Mouse (Mus musculus) intestine, embryonic 14.5 days (tissue): ENCODE data around the gene Zfp324. TPM values are rescaled to one million over a fixed set of nuclear protein-coding genes. Genes with fewer than 3 reads are reported as not detected.
"Not testable (repeated sequence)": the region's sequence is repeated elsewhere in the genome, so short reads cannot be mapped to it uniquely, and the experiment has no call there.

ENCODE experiments used
- ATAC-seq: fragments of 200-750 bp; cut with Nextera tagmentation; replicated peaks from 2 replicates; pipeline ENCODE4 v1.8.0; 2017; ENCODE audit warnings: low read depth, moderate number of reproducible peaks, moderate TSS enrichment, moderate library complexity; ENCODE audit not compliant: low FRiP score, low TSS enrichment
- DNase-seq: peaks from one replicate; pipeline ENCODE4 v3.0.0-alpha.2; 2018; ENCODE audit warnings: low spot score
- H3K27ac ChIP-seq: fragments of 300-500 bp; sonication (generic); 2 replicates; pipeline ENCODE4 v1.5.1; 2014; ENCODE audit warnings: low read depth, mild to moderate bottlenecking, control low read depth
- H3K27me3 ChIP-seq: fragments of 300-500 bp; sonication (generic); replicated peaks from 2 replicates; pipeline ENCODE4 v1.6.1; 2014; ENCODE audit warnings: low read length, control low read depth; ENCODE audit not compliant: control insufficient read depth, insufficient read depth
- H3K36me3 ChIP-seq: fragments of 300-500 bp; sonication (generic); 2 replicates; pipeline ENCODE4 v1.6.1; 2014; ENCODE audit warnings: low read length, control low read depth; ENCODE audit not compliant: control insufficient read depth, insufficient read depth
- H3K4me1 ChIP-seq: fragments of 300-500 bp; sonication (generic); replicated peaks from 2 replicates; pipeline ENCODE4 v1.6.1; 2014; ENCODE audit warnings: low read length, control low read depth, mixed read lengths; ENCODE audit not compliant: control insufficient read depth, insufficient read depth
- H3K4me2 ChIP-seq: fragments of 300-500 bp; sonication (generic); 2 replicates; pipeline ENCODE4 v1.6.1; 2014; ENCODE audit warnings: low read length
- H3K4me3 ChIP-seq: fragments of 300-500 bp; sonication (generic); 2 replicates; pipeline ENCODE4 v1.5.1; 2014; ENCODE audit warnings: low read depth, low read length, control low read depth, mixed read lengths
- H3K9ac ChIP-seq: fragments of 300-500 bp; sonication (generic); 2 replicates; pipeline ENCODE4 v1.6.1; 2014; ENCODE audit warnings: mild to moderate bottlenecking, low read length
- H3K9me3 ChIP-seq: fragments of 300-500 bp; sonication (generic); 2 replicates; pipeline ENCODE4 v1.6.1; 2016; ENCODE audit warnings: low read length, control low read depth; ENCODE audit not compliant: control insufficient read depth
- WGBS: fragments of 180-500 bp; shearing (Covaris S2); extraction: QIAGEN DNeasy Blood & Tissue Kit; methylation state at CpG from one replicate; pipeline ENCODE4 v1.1.7; 2014; 5-methylcytosine and 5-hydroxymethylcytosine counted together
- polyA plus RNA-seq: library from polyadenylated mRNA; unstranded; fragments of >200 nt; fragmentation: Nextera tagmentation; extraction: Ambion mirVana; gene quantifications from 2 replicates; pipeline ENCODE4 v1.2.1, GENCODE M21; 2014

The Zfp324 gene
- polyA plus RNA-seq, 1 experiment from 2014 or later = 8.3 TPM

- peaks cover 4% of the 10 kb centered on the region; the same call in 1 of the 2 replicates for H3K27me3 ChIP-seq
- H3K9me3 ChIP-seq = no peaks in the 10 kb centered on the region
- H3K4me2 ChIP-seq = no peak overlapping the region
- ATAC-seq (no peak), DNase-seq (no peak)
- no peak overlapping the region for H3K4me3 ChIP-seq
- no peak overlapping the region for H3K27ac ChIP-seq
- H3K4me1 ChIP-seq = no peaks in the 10 kb centered on the region
- H3K9ac ChIP-seq = no peak overlapping the region
- no peaks in the 10 kb centered on the region for H3K36me3 ChIP-seq
- 75% methylated on average over 4 of the region's 4 CpGs for WGBS
These were observed 32.0 kb upstream of the Zfp324 start for GRCm38 (mm10) chr7:12933615-12934140.

GRCm38 (mm10) chr7:12934808-12935207 is 30.8 kb upstream of the Zfp324 start:
- Histone ChIP-seq H3K4me1 (no peaks in the 10 kb centered on the region), H3K27ac (no peak overlapping the region), H3K4me3 (no peak overlapping the region), H3K4me2 (no peak overlapping the region), H3K9me3 (no peaks in the 10 kb centered on the region), H3K27me3 (no peaks in the 10 kb centered on the region), H3K9ac (no peak overlapping the region), H3K36me3 (no peaks in the 10 kb centered on the region)
- 81% methylated on average over 3 of the region's 3 CpGs for WGBS
- DNase-seq = no peak
- ATAC-seq = no peak

DNA sequence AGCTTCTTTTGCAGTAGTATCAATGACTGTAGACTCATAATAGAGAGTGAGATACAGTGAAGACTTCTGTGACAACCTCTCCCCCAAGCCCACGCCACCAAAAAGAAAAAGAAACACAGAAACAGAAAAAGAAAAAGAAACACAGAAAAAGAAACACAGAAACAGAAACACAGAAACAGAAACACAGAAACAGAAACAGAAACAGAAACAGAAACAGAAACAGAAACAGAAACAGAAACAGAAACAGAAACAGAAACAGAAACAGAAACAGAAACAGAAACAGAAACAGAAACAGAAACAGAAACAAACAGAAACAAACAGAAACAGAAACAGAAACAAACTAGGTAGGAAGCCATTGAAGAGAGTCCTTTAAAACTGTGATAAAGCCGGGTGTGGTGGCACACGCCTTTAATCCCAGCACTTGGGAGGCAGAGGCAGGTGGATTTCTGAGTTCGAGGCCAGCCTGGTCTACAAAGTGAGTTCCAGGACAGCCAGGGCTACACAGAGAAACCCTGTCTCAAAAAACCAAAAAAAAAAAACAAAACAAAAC is 28.3 kb upstream of the Zfp324 start:
- not testable (repeated sequence) for H3K27ac ChIP-seq, H3K4me1 ChIP-seq, H3K4me3 ChIP-seq, H3K9ac ChIP-seq, ATAC-seq, DNase-seq, H3K4me2 ChIP-seq, H3K9me3 ChIP-seq, H3K27me3 ChIP-seq, H3K36me3 ChIP-seq
- 90% methylated on average over 3 of the region's 4 CpGs for WGBS

- no peaks in the 10 kb centered on the region for H3K4me1 ChIP-seq
- DNase-seq (no peak), ATAC-seq (no peak)
- no peak overlapping the region for H3K9ac ChIP-seq
- no peaks in the 10 kb centered on the region for H3K9me3 ChIP-seq
- no peak overlapping the region for H3K27ac ChIP-seq
- no peak overlapping the region for H3K4me2 ChIP-seq
- no peaks in the 10 kb centered on the region for H3K36me3 ChIP-seq
- WGBS = 83% methylated on average over 4 of the region's 4 CpGs
- no peaks in the 10 kb centered on the region for H3K27me3 ChIP-seq
- H3K4me3 ChIP-seq = no peak overlapping the region
These were observed 25.0 kb upstream of the Zfp324 start for GRCm38 (mm10) chr7:12940599-12940998.

GRCm38 (mm10) chr7:12943488-12943887 is 22.1 kb upstream of the Zfp324 start:
- no peak for DNase-seq
- Histone ChIP-seq H3K27ac (no peak overlapping the region), H3K9me3 (no peaks in the 10 kb centered on the region), H3K36me3 (no peaks in the 10 kb centered on the region), H3K4me1 (no peaks in the 10 kb centered on the region), H3K9ac (no peak overlapping the region), H3K27me3 (no peaks in the 10 kb centered on the region), H3K4me2 (no peak overlapping the region), H3K4me3 (no peak overlapping the region)
- ATAC-seq = no peak

GRCm38 (mm10) chr7:12949032-12949871 is 16.4 kb upstream of the Zfp324 start:
- Histone ChIP-seq H3K36me3 (no peaks in the 10 kb centered on the region), H3K27me3 (no peaks in the 10 kb centered on the region), H3K4me1 (0 out of 2 replicates have a peak, but pooled peaks cover 6% of the 10 kb centered on the region), H3K27ac (peak overlapping the region; percentile 84), H3K4me2 (peak overlapping the region; percentile 94), H3K4me3 (peak overlapping the region; percentile 50), H3K9me3 (no peaks in the 10 kb centered on the region), H3K9ac (peak overlapping the region; percentile 69)
- DNase-seq (peak; percentile 91), ATAC-seq (peak; percentile 97)
- WGBS = 10% methylated on average over 35 of the region's 35 CpGs

DNA sequence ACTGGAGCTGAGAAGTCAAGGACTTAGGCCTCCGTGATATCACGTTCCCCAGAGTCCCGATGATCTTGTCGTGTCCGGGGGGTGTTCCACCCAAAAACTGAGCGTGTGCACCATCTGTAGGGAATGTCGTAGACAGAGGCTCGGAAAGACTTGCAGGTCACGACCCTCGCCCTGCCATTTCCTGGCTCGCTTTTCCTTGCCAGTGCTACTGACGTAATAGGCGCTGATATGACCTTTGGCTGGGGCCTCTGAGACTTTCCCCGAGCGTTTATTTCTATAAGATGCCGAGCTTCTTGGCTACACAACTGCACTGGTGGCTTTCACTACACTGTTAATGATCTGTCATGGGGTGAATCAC is 15.8 kb upstream of the Zfp324 start:
- ATAC-seq (no peak; the same call in 1 of the 2 replicates), DNase-seq (no peak)
- H3K4me2 ChIP-seq = peak overlapping the region; percentile 94
- H3K27me3 ChIP-seq = no peaks in the 10 kb centered on the region
- H3K36me3 ChIP-seq = no peaks in the 10 kb centered on the region
- H3K9ac ChIP-seq = peak overlapping the region; percentile 69
- H3K27ac ChIP-seq = peak overlapping the region; percentile 82
- 2% methylated on average over 16 of the region's 16 CpGs for WGBS
- peak overlapping the region; percentile 50 for H3K4me3 ChIP-seq
- H3K9me3 ChIP-seq = no peaks in the 10 kb centered on the region
- H3K4me1 ChIP-seq = 0 out of 2 replicates have a peak, but pooled peaks cover 6% of the 10 kb centered on the region

GRCm38 (mm10) chr7:12954896-12955295 is 10.7 kb upstream of the Zfp324 start:
- no peak for ATAC-seq
- no peak overlapping the region for H3K4me3 ChIP-seq
- H3K27me3 ChIP-seq = no peaks in the 10 kb centered on the region
- H3K4me2 ChIP-seq = no peak overlapping the region
- H3K4me1 ChIP-seq = 0 out of 2 replicates have a peak, but pooled peaks cover 4% of the 10 kb centered on the region
- no peaks in the 10 kb centered on the region for H3K9me3 ChIP-seq
- no peak for DNase-seq
- H3K27ac ChIP-seq = no peak overlapping the region
- 51% methylated on average over 3 of the region's 3 CpGs for WGBS
- H3K9ac ChIP-seq = no peak overlapping the region
- H3K36me3 ChIP-seq = no peaks in the 10 kb centered on the region
